Mouse (Mus musculus) left cerebral cortex, postnatal 4 days (tissue): ENCODE results near the gene Inhba. TPM values are rescaled to one million over a fixed set of nuclear protein-coding genes. Genes with fewer than 3 reads are reported as not detected.

Experiments
- DNase-seq: peaks from one replicate; pipeline ENCODE4 v3.0.0-alpha.2; 2022
- intact Hi-C: fragments of 180-260 bp; cut with DNase I; formaldehyde crosslinking; loops from one replicate; pipeline ENCODE4 v1.15.1; 2025
- total RNA-seq, 2 experiments: library from RNA; stranded (reverse); gene quantifications; 2 replicates each; pipeline ENCODE4 v1.2.3; 2021

Gene Inhba
- total RNA-seq, result 10 to 100 TPM; 27.4 to 31.8 TPM

GRCm38 (mm10) chr13:16011372-16012242 is at the start of gene Inhba:
Inhba (plus strand) TSS chr13:16011851.
- intact Hi-C loops, result loop anchor here (10.0 kb wide), 1 partner anchor 953 kb away; no protein-coding TSS in a partner anchor

DNA sequence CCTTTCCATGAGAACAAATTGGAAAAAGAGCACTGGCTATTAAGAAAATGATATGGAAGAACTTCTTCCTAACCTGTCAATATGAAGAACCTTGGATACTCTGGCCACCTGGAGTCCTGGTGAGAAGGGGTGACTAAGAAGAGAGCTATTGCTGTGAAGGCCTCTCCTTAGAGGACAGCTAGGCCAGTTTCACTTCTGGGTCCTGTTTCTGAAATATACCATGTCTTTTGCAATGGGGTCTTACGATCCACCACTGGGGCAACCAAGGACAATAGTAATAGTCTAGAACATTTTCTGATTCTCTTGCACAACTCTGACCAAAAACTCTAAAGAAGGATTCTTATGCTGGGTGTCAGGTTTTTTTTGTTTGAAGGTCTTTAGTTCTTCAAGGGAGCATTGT is 35.1 kb upstream of the Inhba start:
- DNase-seq, result no peak
- intact Hi-C loops, result no loop called here

More at GRCm38 (mm10) chr13:16011372-16012242, at the start of gene Inhba:
- DNase-seq, result peak; percentile 43

DNA sequence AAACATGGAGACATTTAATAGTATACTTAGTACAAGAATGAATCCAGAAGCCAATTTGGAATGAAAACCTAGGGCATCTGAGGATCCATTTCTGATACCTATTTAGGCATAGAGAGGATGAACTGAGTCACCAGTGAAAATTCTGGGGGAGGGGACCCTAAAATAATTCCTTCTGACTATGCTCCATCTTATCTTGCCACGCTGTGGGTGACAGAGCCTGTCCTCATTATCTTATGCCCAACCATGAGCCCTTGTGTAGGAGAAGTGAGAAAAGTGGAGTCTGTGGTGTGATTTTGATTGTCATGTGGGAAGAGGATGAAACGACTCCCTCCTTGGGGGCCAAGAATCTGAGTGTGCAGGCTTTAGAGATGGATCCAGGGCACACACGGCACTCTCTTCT is 32.1 kb upstream of the Inhba start:
- no peak for DNase-seq
- intact Hi-C loops, result no loop called here

DNA sequence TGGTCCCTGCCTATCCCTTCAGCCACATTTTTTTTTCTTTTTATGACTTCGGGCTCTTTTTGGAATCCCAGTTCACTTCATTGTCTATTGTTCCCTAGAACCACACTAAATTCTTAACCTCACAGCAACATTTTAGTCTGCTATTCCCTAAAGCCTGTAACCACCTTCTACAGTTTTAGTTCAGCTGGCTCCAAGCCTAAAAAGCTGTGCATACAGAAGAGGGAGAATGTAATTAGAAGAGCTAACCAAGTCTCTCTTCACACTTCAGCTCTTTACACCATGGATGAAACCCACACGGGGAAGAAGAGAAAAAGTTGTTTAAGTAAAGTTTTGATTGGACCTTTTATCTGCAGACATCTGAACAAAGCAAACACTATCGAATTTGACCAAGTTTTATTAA is 29.6 kb upstream of the Inhba start:
- intact Hi-C loops, result no loop called here
- DNase-seq, result no peak

DNA sequence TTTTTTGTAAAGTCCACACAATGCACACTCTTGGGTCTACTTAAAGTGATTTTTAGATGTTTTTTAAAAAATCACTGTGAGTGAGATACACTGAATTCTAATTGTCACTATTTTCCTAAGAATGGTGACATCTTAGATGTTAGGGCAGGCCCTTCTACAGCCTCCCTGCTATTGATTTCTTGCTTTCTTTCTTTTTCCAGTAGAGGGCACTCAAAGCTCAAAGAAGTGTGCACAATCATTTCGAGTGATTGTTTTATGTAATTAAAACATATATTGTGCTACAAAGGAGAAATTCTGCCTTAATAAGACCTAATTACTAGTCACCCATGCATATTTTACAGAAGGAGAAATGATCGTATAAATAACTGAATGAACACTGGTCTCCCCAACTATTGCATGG is 25.9 kb upstream of the Inhba start:
- DNase-seq, result no peak
- intact Hi-C loops, result loop anchor here (5.0 kb wide), 1 partner anchor 1597 kb away; no protein-coding TSS in a partner anchor

GRCm38 (mm10) chr13:15986172-15986571 is 25.5 kb upstream of the Inhba start:
- DNase-seq, result no peak
- intact Hi-C loops, result loop anchor here (5.0 kb wide), 1 partner anchor 1596 kb away; no protein-coding TSS in a partner anchor

DNA sequence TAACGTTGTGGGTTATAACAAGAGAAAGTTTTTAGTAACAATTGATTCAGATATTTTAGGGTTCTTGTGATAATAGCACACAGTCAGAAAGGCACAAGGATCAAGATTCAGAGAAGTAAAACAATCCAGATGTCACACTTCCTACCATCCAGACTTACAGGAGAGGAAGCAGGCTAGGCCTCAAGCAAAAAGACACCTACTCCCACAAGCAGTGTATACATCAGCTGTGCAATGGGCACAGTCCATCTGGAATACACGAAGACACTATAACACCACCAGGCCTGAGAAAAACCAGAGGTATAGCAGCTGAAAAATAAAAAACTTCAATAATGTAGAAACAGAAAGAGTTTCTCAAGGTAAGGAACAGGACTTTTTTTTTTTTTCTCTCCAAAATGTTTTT is 16.3 kb upstream of the Inhba start:
- DNase-seq, result no peak
- intact Hi-C loops, result no loop called here

DNA sequence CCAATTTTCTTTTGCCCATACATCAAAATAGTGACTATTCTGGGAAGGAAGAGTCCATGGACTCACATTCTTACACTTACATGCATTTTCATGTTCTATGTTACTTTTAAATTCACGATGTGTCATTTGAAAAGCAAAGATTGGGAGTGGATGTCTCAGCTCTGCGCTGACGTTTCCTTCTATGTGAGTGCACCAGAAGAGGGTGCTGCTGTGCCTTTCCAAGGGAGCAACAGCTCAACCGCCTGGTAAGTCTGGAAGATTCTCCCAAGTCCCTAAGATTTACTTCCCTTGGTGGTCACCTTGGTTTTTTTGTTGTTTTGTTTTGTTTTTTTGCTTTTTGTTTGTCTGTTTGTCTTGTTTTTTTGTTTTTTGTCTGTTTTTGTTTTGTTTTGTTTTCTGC is 6.1 kb upstream of the Inhba start:
- intact Hi-C loops, result loop anchor here (5.0 kb wide), 2 partner anchors 1427 to 1577 kb away; no protein-coding TSS in a partner anchor
- DNase-seq, result peak; percentile 50

GRCm38 (mm10) chr13:16007748-16008147 is 3.9 kb upstream of the Inhba start:
- no peak for DNase-seq
- intact Hi-C loops, result loop anchor here (5.0 kb wide), 2 partner anchors 1425 to 1575 kb away; no protein-coding TSS in a partner anchor

DNA sequence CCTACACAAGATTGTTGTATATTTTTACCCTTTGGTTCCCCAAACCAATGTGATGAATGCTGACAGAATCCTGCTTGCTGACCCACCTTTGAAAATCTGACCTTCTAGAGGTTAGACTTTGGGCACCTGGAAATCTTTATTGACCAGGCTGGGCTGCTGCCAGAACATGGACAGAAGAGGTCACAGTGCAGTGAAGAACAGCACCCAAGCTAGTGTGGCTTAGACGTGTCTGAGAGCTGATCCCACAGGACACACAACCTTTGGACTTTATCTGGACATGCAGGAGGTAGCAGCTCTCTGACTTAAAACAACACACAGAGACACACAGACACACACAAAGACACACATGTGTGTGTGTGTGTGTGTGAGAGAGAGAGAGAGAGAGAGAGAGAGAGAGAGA is 3.3 kb upstream of the Inhba start:
- intact Hi-C loops, result loop anchor here (5.0 kb wide), 2 partner anchors 1424 to 1574 kb away; no protein-coding TSS in a partner anchor
- no peak for DNase-seq

- intact Hi-C loops, result loop anchor here (5.0 to 10.0 kb wide), 3 partner anchors 955 to 1572 kb away; no protein-coding TSS in a partner anchor
- no peak for DNase-seq
Observed at GRCm38 (mm10) chr13:16009766-16010465, 1.7 kb upstream of the Inhba start.

- intact Hi-C loops, result loop anchor here (10.0 kb wide), 1 partner anchor 954 kb away; no protein-coding TSS in a partner anchor
- no peak for DNase-seq
Observed at GRCm38 (mm10) chr13:16010586-16010985, 1.1 kb upstream of the Inhba start.

- intact Hi-C loops, result loop anchor here (10.0 kb wide), 1 partner anchor 952 kb away; no protein-coding TSS in a partner anchor
- DNase-seq, result peak; percentile 67
Observed at GRCm38 (mm10) chr13:16012243-16012887, 714 bp downstream of the Inhba start.

GRCm38 (mm10) chr13:16014166-16014565 is 2.5 kb downstream of the Inhba start:
- intact Hi-C loops, result loop anchor here (10.0 kb wide), 1 partner anchor 951 kb away; no protein-coding TSS in a partner anchor
- DNase-seq, result no peak

DNA sequence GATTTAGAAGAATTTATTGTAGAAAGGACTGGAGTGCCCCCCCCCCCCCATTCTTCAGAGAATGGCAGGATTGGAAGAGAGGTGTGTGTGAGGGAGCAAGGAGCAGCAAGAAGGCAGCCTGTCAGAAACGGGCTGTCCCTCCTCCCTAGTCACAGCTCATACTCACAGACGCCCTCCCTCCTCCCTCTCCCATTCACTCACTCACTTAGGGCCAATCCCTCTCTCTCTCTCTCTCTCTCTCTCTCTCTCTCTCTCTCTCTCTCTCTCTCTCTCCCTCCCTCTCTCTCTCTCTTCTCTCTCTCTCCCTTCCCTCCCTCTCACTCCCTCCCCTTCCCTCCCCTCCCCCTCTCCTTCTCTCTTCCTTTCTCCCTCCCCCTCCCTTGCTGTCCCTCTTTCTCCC is 4.9 kb downstream of the Inhba start:
- intact Hi-C loops, result loop anchor here (10.0 kb wide), 1 partner anchor 948 kb away; no protein-coding TSS in a partner anchor
- no peak for DNase-seq

DNA sequence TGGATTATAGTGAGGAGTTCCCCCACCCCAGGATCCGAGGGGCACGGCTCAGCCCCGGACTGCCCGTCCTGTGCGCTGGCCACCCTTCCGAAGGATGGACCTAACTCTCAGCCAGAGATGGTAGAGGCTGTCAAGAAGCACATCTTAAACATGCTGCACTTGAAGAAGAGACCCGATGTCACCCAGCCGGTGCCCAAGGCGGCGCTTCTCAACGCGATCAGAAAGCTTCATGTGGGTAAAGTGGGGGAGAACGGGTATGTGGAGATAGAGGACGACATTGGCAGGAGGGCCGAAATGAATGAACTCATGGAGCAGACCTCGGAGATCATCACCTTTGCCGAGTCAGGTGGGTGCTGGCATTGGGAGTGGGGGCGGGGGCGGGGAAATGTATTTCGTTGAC is 5.7 kb downstream of the Inhba start:
- intact Hi-C loops, result loop anchor here (10.0 kb wide), 1 partner anchor 947 kb away; no protein-coding TSS in a partner anchor
- no peak for DNase-seq

GRCm38 (mm10) chr13:16017777-16018176 is 6.1 kb downstream of the Inhba start:
- intact Hi-C loops, result loop anchor here (10.0 kb wide), 1 partner anchor 947 kb away; no protein-coding TSS in a partner anchor
- no peak for DNase-seq

DNA sequence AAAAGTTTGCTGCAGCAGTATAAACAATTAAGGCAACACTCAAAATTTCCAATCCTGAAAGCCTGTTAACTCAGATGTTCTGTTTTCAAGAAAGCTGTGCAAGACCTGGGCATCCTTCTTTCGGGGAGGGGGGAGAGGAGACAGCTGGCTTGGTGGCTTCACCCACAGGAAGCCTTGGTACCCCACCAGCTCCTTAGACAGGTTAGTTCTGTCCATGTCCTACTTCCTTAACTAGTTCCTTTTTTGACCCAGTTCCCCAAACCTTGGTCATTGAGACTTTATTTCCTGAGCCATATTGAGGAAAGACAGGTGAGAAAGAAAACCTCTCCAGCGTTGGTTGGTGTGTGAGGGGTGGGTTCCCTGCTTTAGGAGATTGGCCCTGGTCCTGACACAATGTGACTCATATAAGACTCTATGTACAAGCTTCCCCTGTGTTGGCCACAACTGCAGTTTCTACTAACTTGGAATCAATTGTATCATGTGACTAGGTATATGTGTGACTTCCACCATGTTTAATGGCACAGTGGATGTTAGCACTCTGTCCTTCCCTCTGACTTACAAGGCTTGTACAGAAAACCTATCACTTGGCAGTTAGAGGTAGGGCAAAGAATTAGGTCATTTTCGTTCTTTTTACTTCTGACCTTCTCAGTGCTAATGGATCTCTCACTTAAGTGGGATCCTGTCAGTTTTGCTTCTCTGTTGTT is 7.3 kb downstream of the Inhba start:
- intact Hi-C loops, result loop anchor here (10.0 kb wide), 1 partner anchor 946 kb away; no protein-coding TSS in a partner anchor
- DNase-seq, result no peak

GRCm38 (mm10) chr13:16020659-16021058 is 9.0 kb downstream of the Inhba start:
- intact Hi-C loops, result loop anchor here (5.0 kb wide), 1 partner anchor 742 kb away; no protein-coding TSS in a partner anchor
- peak; percentile 53 for DNase-seq

DNA sequence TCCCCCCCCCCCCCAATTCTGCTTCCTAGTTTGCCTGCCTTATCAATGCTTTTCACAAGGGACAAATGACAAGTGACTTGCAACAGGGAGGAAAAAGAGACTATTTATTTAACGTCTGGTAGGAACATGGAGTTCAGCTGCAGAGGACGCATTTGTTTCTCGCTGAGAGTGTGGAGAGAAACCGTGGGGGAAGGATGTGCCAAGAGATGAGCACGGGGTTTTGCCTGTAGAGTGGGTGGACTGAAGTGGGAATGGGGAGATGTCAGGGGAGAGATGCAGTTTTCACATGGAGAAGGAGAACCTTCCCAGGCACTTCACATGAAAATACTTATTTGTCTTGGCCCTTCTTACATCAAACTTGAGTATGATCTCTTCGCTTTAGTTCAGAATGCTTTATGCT is 9.5 kb downstream of the Inhba start:
- intact Hi-C loops, result loop anchor here (5.0 kb wide), 1 partner anchor 741 kb away; no protein-coding TSS in a partner anchor

More for the DNA sequence above, 9.5 kb downstream of the Inhba start:
- DNase-seq, result no peak
